Mouse (Mus musculus) hindbrain, embryonic 14.5 days (tissue): Measurements from ENCODE around the gene Sbno2. TPM values are rescaled to one million over a fixed set of nuclear protein-coding genes. Genes with fewer than 3 reads are reported as not detected.
A peak's percentile ranks its signal among the peaks of the same experiment; 100 is the strongest.
"Not testable (repeated sequence)": the region's sequence is repeated elsewhere in the genome, so short reads cannot be mapped to it uniquely, and the experiment has no call there.

Source experiments
- ATAC-seq: fragments of 200-750 bp; cut with Nextera tagmentation; 2 replicates; pipeline ENCODE4 v1.8.0; 2017; ENCODE audit warnings: moderate number of reproducible peaks, mild to moderate bottlenecking, moderate TSS enrichment, moderate library complexity; ENCODE audit not compliant: low FRiP score
- DNase-seq: peaks from one replicate; pipeline ENCODE4 v3.0.0-alpha.2; 2015; ENCODE audit warnings: low spot score
- H3K27ac ChIP-seq: fragments of 300-500 bp; sonication (generic); 2 replicates; pipeline ENCODE4 v1.5.1; 2014; ENCODE audit warnings: mild to moderate bottlenecking, moderate library complexity
- H3K27me3 ChIP-seq: fragments of 300-500 bp; sonication (generic); 2 replicates; pipeline ENCODE4 v1.6.1; 2014; ENCODE audit warnings: mild to moderate bottlenecking, low read length, mixed read lengths; ENCODE audit not compliant: control insufficient read depth, insufficient read depth
- H3K36me3 ChIP-seq: fragments of 300-500 bp; sonication (generic); replicated peaks from 2 replicates; pipeline ENCODE4 v1.6.1; 2014; ENCODE audit not compliant: control insufficient read depth, insufficient read depth
- H3K4me1 ChIP-seq: fragments of 300-500 bp; sonication (generic); replicated peaks from 2 replicates; pipeline ENCODE4 v1.6.1; 2014; ENCODE audit warnings: antibody characterized with exemption, low read length, mixed read lengths; ENCODE audit not compliant: control insufficient read depth, insufficient read depth
- H3K4me2 ChIP-seq: fragments of 300-500 bp; sonication (generic); replicated peaks from 2 replicates; pipeline ENCODE4 v1.6.1; 2014; ENCODE audit warnings: mild to moderate bottlenecking, moderate library complexity
- H3K4me3 ChIP-seq: fragments of 300-500 bp; sonication (generic); replicated peaks from 2 replicates; pipeline ENCODE4 v1.5.1; 2014; ENCODE audit warnings: mild to moderate bottlenecking, low read length
- H3K9ac ChIP-seq: fragments of 300-500 bp; sonication (generic); 2 replicates; pipeline ENCODE4 v1.6.1; 2014
- H3K9me3 ChIP-seq: fragments of 300-500 bp; sonication (generic); 2 replicates; pipeline ENCODE4 v1.6.1; 2016; ENCODE audit warnings: low read length; ENCODE audit not compliant: control insufficient read depth
- WGBS: fragments of 180-500 bp; shearing (Covaris S2); extraction: QIAGEN DNeasy Blood & Tissue Kit; methylation state at CpG from one replicate; pipeline ENCODE4 v1.1.7; 2014; 5-methylcytosine and 5-hydroxymethylcytosine counted together
- polyA plus RNA-seq: library from polyadenylated mRNA; unstranded; fragments of >200 nt; fragmentation: Nextera tagmentation; extraction: Ambion mirVana; gene quantifications from 2 replicates; pipeline ENCODE4 v1.2.1, GENCODE M21; 2014

Gene Sbno2
- polyA plus RNA-seq, 1 experiment from 2014 or later = 12.6 TPM

DNA sequence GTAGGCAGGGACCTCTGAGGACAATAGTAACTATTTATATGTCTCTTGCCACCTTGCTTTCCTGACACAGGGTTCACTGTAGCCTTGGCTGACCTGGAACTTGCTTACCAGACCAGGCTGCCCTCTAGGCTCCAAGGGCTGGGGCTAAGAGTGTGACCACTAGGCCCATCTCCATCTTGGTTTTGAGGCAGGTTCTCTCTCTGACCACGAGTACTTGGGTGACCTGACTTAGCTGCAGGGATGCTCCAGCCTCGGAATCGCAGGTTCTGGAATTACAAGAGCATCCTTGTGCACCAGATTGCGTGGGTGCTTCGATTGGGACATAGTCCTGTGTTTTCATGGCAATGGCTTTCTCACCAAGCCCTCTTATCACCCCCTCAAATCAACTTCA lies 53.0 kb downstream of the Sbno2 start:
- Histone ChIP-seq H3K27me3 (no peaks in the 10 kb centered on the region), H3K4me3 (no peak overlapping the region), H3K4me2 (0 out of 2 replicates have a peak overlapping the region, but pooled peaks have one; percentile 62), H3K4me1 (peaks cover 16% of the 10 kb centered on the region), H3K36me3 (peaks cover 21% of the 10 kb centered on the region), H3K9ac (no peak overlapping the region), H3K9me3 (no peaks in the 10 kb centered on the region), H3K27ac (0 out of 2 replicates have a peak overlapping the region, but pooled peaks have one; percentile 10)
- ATAC-seq (no peak), DNase-seq (no peak)
- 86% methylated on average over 5 of the region's 5 CpGs for WGBS

DNA sequence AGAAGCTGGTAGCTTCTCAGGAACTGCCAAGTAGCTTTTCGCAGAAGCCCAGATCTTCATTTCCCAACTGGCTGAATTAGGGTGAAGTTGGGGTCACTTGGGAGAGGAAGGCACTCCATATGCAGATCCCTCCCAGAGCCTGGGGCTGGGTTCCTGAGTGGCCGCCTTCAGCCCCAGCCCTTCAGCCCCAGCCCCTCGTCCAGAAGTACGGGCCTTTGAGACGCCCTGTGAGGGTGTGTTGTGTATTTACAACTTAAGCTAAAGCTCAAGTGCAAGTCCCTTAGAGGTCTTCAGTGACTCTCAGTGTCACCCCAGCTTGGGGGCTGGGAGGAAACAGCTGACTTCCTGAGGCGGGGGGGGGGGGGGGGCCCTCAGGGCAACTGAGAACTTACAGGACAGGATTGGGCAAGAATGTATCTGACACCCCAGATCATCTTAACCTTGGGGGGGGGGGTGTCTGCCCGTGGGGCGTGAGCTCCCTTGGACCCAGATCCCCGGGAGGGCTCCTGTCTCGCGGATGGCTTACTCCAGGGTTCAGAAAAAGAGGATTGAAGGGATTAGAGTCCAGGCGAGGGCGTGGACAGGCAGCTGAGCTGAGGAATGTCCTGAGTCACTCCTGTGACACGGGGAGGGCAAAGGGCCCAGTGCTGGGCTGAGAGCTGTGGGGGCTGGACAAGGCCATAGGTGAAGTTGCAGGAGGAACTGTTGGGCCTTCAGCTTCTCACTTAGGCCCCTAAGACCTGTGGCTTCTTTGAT lies 53.6 kb downstream of the Sbno2 start:
- DNase-seq (no peak), ATAC-seq (no peak)
- H3K4me1 ChIP-seq = peaks cover 16% of the 10 kb centered on the region
- WGBS = 32% methylated on average over 13 of the region's 14 CpGs
- no peak overlapping the region for H3K4me3 ChIP-seq
- no peaks in the 10 kb centered on the region for H3K9me3 ChIP-seq
- H3K36me3 ChIP-seq = peaks cover 16% of the 10 kb centered on the region
- H3K9ac ChIP-seq = no peak overlapping the region
- H3K27me3 ChIP-seq = no peaks in the 10 kb centered on the region
- H3K27ac ChIP-seq = 0 out of 2 replicates have a peak overlapping the region, but pooled peaks have one; percentile 10
- no peak overlapping the region for H3K4me2 ChIP-seq

DNA sequence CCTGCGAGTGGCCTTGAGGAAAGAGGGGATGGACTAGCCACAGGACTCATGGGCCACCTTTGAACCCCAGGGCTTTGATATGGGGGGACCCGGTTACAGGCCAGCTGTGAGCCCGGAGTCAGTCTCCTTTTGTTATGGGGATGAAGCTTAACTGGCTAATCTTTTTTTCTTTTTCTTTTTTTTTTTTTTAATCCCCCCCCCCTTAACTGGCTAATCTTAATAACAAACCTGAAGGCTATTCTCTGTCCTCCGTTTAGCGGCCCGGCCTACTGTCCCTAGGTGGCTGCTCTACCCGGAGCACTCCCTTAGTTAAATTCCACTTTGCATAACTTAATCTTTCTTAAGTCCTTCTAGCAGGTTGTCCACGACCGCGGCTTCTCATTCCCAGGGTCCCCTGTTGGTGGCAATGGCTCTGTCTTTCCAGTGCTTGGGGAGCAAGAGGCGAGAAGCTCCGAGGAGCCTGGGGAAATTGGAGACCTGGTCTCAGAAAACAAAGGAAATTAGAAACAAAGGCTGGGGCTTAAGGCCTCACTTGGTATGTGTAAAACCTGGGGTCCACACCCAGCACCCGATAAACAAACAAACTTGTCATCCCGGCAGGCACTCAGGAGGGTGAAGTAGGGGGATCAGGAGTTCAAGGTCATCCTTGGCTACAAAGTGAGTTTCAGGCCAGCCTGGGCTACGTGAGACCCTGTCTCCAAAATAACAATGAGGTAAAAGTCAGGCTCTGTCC lies 54.3 kb downstream of the Sbno2 start:
- DNase-seq (no peak), ATAC-seq (no peak)
- no peak overlapping the region for H3K4me3 ChIP-seq
- H3K4me2 ChIP-seq = no peak overlapping the region
- no peaks in the 10 kb centered on the region for H3K9me3 ChIP-seq
- 0 out of 2 replicates have a peak overlapping the region, but pooled peaks have one; percentile 10 for H3K27ac ChIP-seq
- H3K36me3 ChIP-seq = peaks cover 9% of the 10 kb centered on the region; the same call in 1 of the 2 replicates
- H3K27me3 ChIP-seq = no peaks in the 10 kb centered on the region
- H3K4me1 ChIP-seq = peaks cover 16% of the 10 kb centered on the region
- WGBS = 14% methylated on average over 15 of the region's 15 CpGs
- H3K9ac ChIP-seq = 0 out of 2 replicates have a peak overlapping the region, but pooled peaks have one; percentile 8

GRCm38 (mm10) chr10:80050244-80050643 lies 55.1 kb downstream of the Sbno2 start:
- H3K9ac ChIP-seq = 0 out of 2 replicates have a peak overlapping the region, but pooled peaks have one; percentile 8
- DNase-seq (no peak), ATAC-seq (no peak)
- H3K4me1 ChIP-seq = peaks cover 8% of the 10 kb centered on the region
- no peak overlapping the region for H3K4me3 ChIP-seq
- H3K4me2 ChIP-seq = no peak overlapping the region
- H3K27ac ChIP-seq = no peak overlapping the region
- peaks cover under 1% of the 10 kb centered on the region; the same call in 1 of the 2 replicates for H3K36me3 ChIP-seq
- H3K9me3 ChIP-seq = no peaks in the 10 kb centered on the region
- WGBS = 19% methylated on average over 6 of the region's 6 CpGs
- no peaks in the 10 kb centered on the region for H3K27me3 ChIP-seq

GRCm38 (mm10) chr10:80048834-80049233 lies 56.5 kb downstream of the Sbno2 start:
- H3K36me3 ChIP-seq = no peaks in the 10 kb centered on the region
- H3K4me2 ChIP-seq = no peak overlapping the region
- no peak overlapping the region for H3K4me3 ChIP-seq
- H3K9me3 ChIP-seq = no peaks in the 10 kb centered on the region
- no peak overlapping the region for H3K27ac ChIP-seq
- WGBS = 53% methylated on average over 3 of the region's 3 CpGs
- no peak for DNase-seq
- no peaks in the 10 kb centered on the region; the same call in 1 of the 2 replicates for H3K4me1 ChIP-seq
- H3K27me3 ChIP-seq = no peaks in the 10 kb centered on the region
- H3K9ac ChIP-seq = no peak overlapping the region
- no peak for ATAC-seq

GRCm38 (mm10) chr10:80048396-80048795 lies 57.0 kb downstream of the Sbno2 start:
- Histone ChIP-seq H3K4me3 (no peak overlapping the region), H3K9me3 (no peaks in the 10 kb centered on the region), H3K4me1 (no peaks in the 10 kb centered on the region; the same call in 1 of the 2 replicates), H3K36me3 (no peaks in the 10 kb centered on the region), H3K27me3 (no peaks in the 10 kb centered on the region), H3K9ac (no peak overlapping the region), H3K27ac (0 out of 2 replicates have a peak overlapping the region, but pooled peaks have one; percentile 20), H3K4me2 (no peak overlapping the region)
- DNase-seq (no peak), ATAC-seq (no peak)
- WGBS = 9% methylated on average over 5 of the region's 5 CpGs

GRCm38 (mm10) chr10:80047041-80047565 lies 58.3 kb downstream of the Sbno2 start, which contains the start of gene Gpx4:
Gpx4 (plus strand) TSS chr10:80047166.
- no peaks in the 10 kb centered on the region for H3K9me3 ChIP-seq

DNA sequence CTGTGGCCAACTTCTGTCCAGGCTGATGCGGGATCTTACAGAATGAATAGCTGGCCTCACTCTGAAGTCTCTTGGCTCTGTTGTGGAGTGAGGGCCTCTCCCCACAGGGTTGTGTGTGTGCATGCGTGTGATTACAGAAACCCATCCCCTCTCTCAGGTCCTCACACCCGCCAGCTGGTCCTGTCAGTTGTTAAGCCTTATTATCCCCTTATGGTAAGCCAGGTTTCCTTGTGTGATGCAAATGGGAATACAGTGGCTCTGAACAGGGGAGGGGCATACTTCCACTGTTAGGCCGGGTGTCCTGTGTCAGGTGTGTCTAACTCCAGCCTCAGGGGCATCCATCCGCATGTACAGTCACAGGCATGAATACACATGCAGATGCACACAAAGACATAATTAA lies 59.6 kb downstream of the Sbno2 start:
- Histone ChIP-seq H3K27me3 (no peaks in the 10 kb centered on the region), H3K4me1 (no peaks in the 10 kb centered on the region; the same call in 1 of the 2 replicates), H3K36me3 (no peaks in the 10 kb centered on the region), H3K9ac (no peak overlapping the region), H3K4me3 (no peak overlapping the region), H3K9me3 (no peaks in the 10 kb centered on the region), H3K4me2 (no peak overlapping the region), H3K27ac (no peak overlapping the region)
- ATAC-seq (no peak), DNase-seq (no peak)
- WGBS = 67% methylated on average over 5 of the region's 5 CpGs

More at GRCm38 (mm10) chr10:80047041-80047565, 58.3 kb downstream of the Sbno2 start, which contains the start of gene Gpx4:
- Histone ChIP-seq H3K4me1 (no peaks in the 10 kb centered on the region; the same call in 1 of the 2 replicates), H3K4me3 (no peak within 1 kb of the TSS), H3K27me3 (no peaks in the 10 kb centered on the region), H3K36me3 (no peaks in the 10 kb centered on the region), H3K4me2 (no peak within 1 kb of the TSS), H3K9ac (no peak within 1 kb of the TSS), H3K27ac (peak within 1 kb of the TSS; percentile 20; the same call in 1 of the 2 replicates)
- whole genome bisulfite sequencing = 36% methylated on average over 9 of the region's 9 CpGs
- ATAC-seq = no peak
- DNase-seq = no peak

- not testable (repeated sequence) for H3K9me3 ChIP-seq, DNase-seq, ATAC-seq, H3K9ac ChIP-seq, H3K27me3 ChIP-seq, H3K36me3 ChIP-seq, H3K4me1 ChIP-seq, H3K4me2 ChIP-seq, H3K4me3 ChIP-seq, H3K27ac ChIP-seq
- 81% methylated on average over 2 of the region's 4 CpGs for WGBS
Measured at GRCm38 (mm10) chr10:80045364-80045763, 60.0 kb downstream of the Sbno2 start.
